Mouse (Mus musculus) E14TG2a.4 (cell line): ENCODE measurements around the gene 2200002J24Rik.

Experiments
- CTCF ChIP-seq: conservative IDR thresholded peaks from 2 replicates; pipeline ENCODE4 v1.5.1; 2014; ENCODE audit warnings: low read length
- NANOG ChIP-seq: IDR thresholded peaks from 2 replicates; pipeline ENCODE4 v1.6.1; 2014; ENCODE audit warnings: borderline replicate concordance, low read length, mixed read lengths
- POU5F1 ChIP-seq: IDR thresholded peaks from 2 replicates; pipeline ENCODE4 v1.6.1; 2014; ENCODE audit warnings: low read length, borderline replicate concordance

DNA sequence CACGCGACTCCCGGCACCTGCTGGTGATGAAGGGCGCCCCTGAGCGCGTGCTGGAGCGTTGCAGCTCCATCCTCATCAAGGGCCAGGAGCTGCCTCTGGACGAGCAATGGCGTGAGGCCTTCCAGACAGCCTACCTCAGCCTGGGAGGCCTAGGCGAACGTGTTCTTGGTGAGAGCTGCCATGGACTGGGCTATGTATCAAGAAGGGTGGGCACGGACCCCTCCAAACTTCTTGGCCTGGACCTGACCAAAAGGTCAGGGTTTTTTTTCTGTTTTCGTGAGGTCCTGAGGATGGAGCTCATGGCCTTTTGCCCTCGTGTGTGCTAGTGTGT lies 19.0 kb downstream of the 2200002J24Rik start:
- TF ChIP-seq CTCF = no peak
- TF ChIP-seq NANOG = no peak
- TF ChIP-seq POU5F1 = no peak
